Mouse (Mus musculus): Measurements from ENCODE around the gene Kalrn. TPM values are rescaled to one million over a fixed set of nuclear protein-coding genes. Genes with fewer than 3 reads are reported as not detected.

Kalrn gene
- polyA plus RNA-seq, 1 experiment from 2014 or later, result 10.0 TPM

- no peaks in the 10 kb centered on the region for H3K4me1 ChIP-seq (replicated peaks)
- no peak overlapping the region for H3K9ac ChIP-seq
- no peaks in the 10 kb centered on the region for H3K27me3 ChIP-seq
- WGBS (ENCODE audit: insufficient replicate concordance), result 53% methylated on average over 5 of the region's 5 CpGs
- ATAC-seq (ENCODE audit: insufficient read depth), result no peak
- H3K36me3 ChIP-seq (replicated peaks), result no peaks in the 10 kb centered on the region
- H3K4me2 ChIP-seq, result no peak overlapping the region
- H3K9me3 ChIP-seq (replicated peaks), result no peaks in the 10 kb centered on the region
- no peak overlapping the region for H3K27ac ChIP-seq (replicated peaks)
- H3K4me3 ChIP-seq (replicated peaks), result no peak overlapping the region
These were observed 44.9 kb downstream of the Kalrn start for GRCm38 (mm10) chr16:34528234-34528983.

- WGBS (ENCODE audit: insufficient replicate concordance), result 64% methylated on average over 7 of the region's 7 CpGs
- H3K4me2 ChIP-seq, result no peak overlapping the region
- no peak overlapping the region for H3K27ac ChIP-seq (replicated peaks)
- no peak overlapping the region for H3K9ac ChIP-seq
- no peaks in the 10 kb centered on the region for H3K4me1 ChIP-seq (replicated peaks)
- no peak overlapping the region for H3K4me3 ChIP-seq (replicated peaks)
- ATAC-seq (ENCODE audit: insufficient read depth), result no peak
- no peaks in the 10 kb centered on the region for H3K36me3 ChIP-seq (replicated peaks)
- H3K27me3 ChIP-seq, result no peaks in the 10 kb centered on the region
- no peaks in the 10 kb centered on the region for H3K9me3 ChIP-seq (replicated peaks)
These were observed 47.0 kb downstream of the Kalrn start for GRCm38 (mm10) chr16:34526378-34526777.

- Histone ChIP-seq H3K4me2 (no peak overlapping the region), H3K4me1 (replicated peaks) (no peaks in the 10 kb centered on the region), H3K4me3 (replicated peaks) (no peak overlapping the region), H3K36me3 (replicated peaks) (no peaks in the 10 kb centered on the region), H3K27me3 (no peaks in the 10 kb centered on the region), H3K9me3 (replicated peaks) (no peaks in the 10 kb centered on the region), H3K9ac (no peak overlapping the region), H3K27ac (replicated peaks) (no peak overlapping the region)
- no peak for ATAC-seq (ENCODE audit: insufficient read depth)
- WGBS (ENCODE audit: insufficient replicate concordance), result 70% methylated on average over 8 of the region's 8 CpGs
These were observed 47.5 kb downstream of the Kalrn start for GRCm38 (mm10) chr16:34525866-34526265.

GRCm38 (mm10) chr16:34525205-34525604, 48.1 kb downstream of the Kalrn start:
- H3K36me3 ChIP-seq (replicated peaks), result no peaks in the 10 kb centered on the region
- no peaks in the 10 kb centered on the region for H3K4me1 ChIP-seq (replicated peaks)
- no peak overlapping the region for H3K9ac ChIP-seq
- WGBS (ENCODE audit: insufficient replicate concordance), result 40% methylated on average over 3 of the region's 3 CpGs
- no peak for ATAC-seq (ENCODE audit: insufficient read depth)
- H3K27ac ChIP-seq (replicated peaks), result no peak overlapping the region
- no peak overlapping the region for H3K4me2 ChIP-seq
- H3K4me3 ChIP-seq (replicated peaks), result no peak overlapping the region
- no peaks in the 10 kb centered on the region for H3K9me3 ChIP-seq (replicated peaks)
- no peaks in the 10 kb centered on the region for H3K27me3 ChIP-seq

GRCm38 (mm10) chr16:34521061-34521460, 52.3 kb downstream of the Kalrn start:
- Histone ChIP-seq H3K4me2 (no peak overlapping the region), H3K9ac (no peak overlapping the region), H3K36me3 (replicated peaks) (no peaks in the 10 kb centered on the region), H3K27me3 (no peaks in the 10 kb centered on the region), H3K4me3 (replicated peaks) (no peak overlapping the region), H3K9me3 (replicated peaks) (no peaks in the 10 kb centered on the region), H3K4me1 (replicated peaks) (no peaks in the 10 kb centered on the region), H3K27ac (replicated peaks) (no peak overlapping the region)
- no peak for ATAC-seq (ENCODE audit: insufficient read depth)
- WGBS (ENCODE audit: insufficient replicate concordance), result 59% methylated on average over 5 of the region's 5 CpGs

- no peaks in the 10 kb centered on the region for H3K4me1 ChIP-seq (replicated peaks)
- no peak overlapping the region for H3K9ac ChIP-seq
- H3K4me2 ChIP-seq, result no peak overlapping the region
- H3K27ac ChIP-seq (replicated peaks), result no peak overlapping the region
- H3K4me3 ChIP-seq (replicated peaks), result no peak overlapping the region
- 68% methylated on average over 12 of the region's 12 CpGs for WGBS (ENCODE audit: insufficient replicate concordance)
- H3K9me3 ChIP-seq (replicated peaks), result no peaks in the 10 kb centered on the region
- ATAC-seq (ENCODE audit: insufficient read depth), result no peak
- no peaks in the 10 kb centered on the region for H3K27me3 ChIP-seq
- no peaks in the 10 kb centered on the region for H3K36me3 ChIP-seq (replicated peaks)
These were observed 56.4 kb downstream of the Kalrn start for GRCm38 (mm10) chr16:34516891-34517398.

- Histone ChIP-seq H3K4me2 (no peak overlapping the region), H3K9me3 (replicated peaks) (no peaks in the 10 kb centered on the region), H3K4me1 (replicated peaks) (no peaks in the 10 kb centered on the region), H3K27ac (replicated peaks) (no peak overlapping the region), H3K27me3 (no peaks in the 10 kb centered on the region), H3K9ac (no peak overlapping the region), H3K36me3 (replicated peaks) (no peaks in the 10 kb centered on the region), H3K4me3 (replicated peaks) (no peak overlapping the region)
- ATAC-seq (ENCODE audit: insufficient read depth), result no peak
- WGBS (ENCODE audit: insufficient replicate concordance), result 56% methylated on average over 4 of the region's 4 CpGs
These were observed 57.8 kb downstream of the Kalrn start for GRCm38 (mm10) chr16:34515485-34515884.

GRCm38 (mm10) chr16:34513956-34514593, 59.3 kb downstream of the Kalrn start:
- H3K9me3 ChIP-seq (replicated peaks), result no peaks in the 10 kb centered on the region
- no peak for ATAC-seq (ENCODE audit: insufficient read depth)
- H3K4me1 ChIP-seq (replicated peaks), result no peaks in the 10 kb centered on the region
- 47% methylated on average over 13 of the region's 13 CpGs for WGBS (ENCODE audit: insufficient replicate concordance)
- no peak overlapping the region for H3K4me2 ChIP-seq
- H3K27me3 ChIP-seq, result no peaks in the 10 kb centered on the region
- H3K36me3 ChIP-seq (replicated peaks), result no peaks in the 10 kb centered on the region
- H3K9ac ChIP-seq, result no peak overlapping the region
- no peak overlapping the region for H3K27ac ChIP-seq (replicated peaks)
- no peak overlapping the region for H3K4me3 ChIP-seq (replicated peaks)

GRCm38 (mm10) chr16:34512326-34512725, 61.0 kb downstream of the Kalrn start:
- H3K4me3 ChIP-seq (replicated peaks), result no peak overlapping the region
- ATAC-seq (ENCODE audit: insufficient read depth), result no peak
- H3K9me3 ChIP-seq (replicated peaks), result no peaks in the 10 kb centered on the region
- no peak overlapping the region for H3K4me2 ChIP-seq
- H3K27me3 ChIP-seq, result no peaks in the 10 kb centered on the region
- no peaks in the 10 kb centered on the region for H3K4me1 ChIP-seq (replicated peaks)
- 74% methylated on average over 4 of the region's 4 CpGs for WGBS (ENCODE audit: insufficient replicate concordance)
- H3K27ac ChIP-seq (replicated peaks), result no peak overlapping the region
- H3K9ac ChIP-seq, result no peak overlapping the region
- H3K36me3 ChIP-seq (replicated peaks), result no peaks in the 10 kb centered on the region

- no peaks in the 10 kb centered on the region for H3K36me3 ChIP-seq (replicated peaks)
These were observed 65.2 kb downstream of the Kalrn start for GRCm38 (mm10) chr16:34508125-34508524.

GRCm38 (mm10) chr16:34506048-34506447, 67.3 kb downstream of the Kalrn start:
- H3K9me3 ChIP-seq (replicated peaks), result no peaks in the 10 kb centered on the region
- no peak overlapping the region for H3K9ac ChIP-seq
- 67% methylated on average over 2 of the region's 2 CpGs for WGBS (ENCODE audit: insufficient replicate concordance)
- H3K4me3 ChIP-seq (replicated peaks), result no peak overlapping the region
- no peak overlapping the region for H3K27ac ChIP-seq (replicated peaks)
- no peaks in the 10 kb centered on the region for H3K36me3 ChIP-seq (replicated peaks)
- no peaks in the 10 kb centered on the region for H3K4me1 ChIP-seq (replicated peaks)
- H3K27me3 ChIP-seq, result no peaks in the 10 kb centered on the region
- no peak overlapping the region for H3K4me2 ChIP-seq
- ATAC-seq (ENCODE audit: insufficient read depth), result no peak

More at GRCm38 (mm10) chr16:34508125-34508524, 65.2 kb downstream of the Kalrn start:
- 10% methylated on average over 1 of the region's 1 CpGs for WGBS (ENCODE audit: insufficient replicate concordance)
- H3K9ac ChIP-seq, result no peak overlapping the region
- H3K27ac ChIP-seq (replicated peaks), result no peak overlapping the region
- H3K4me2 ChIP-seq, result no peak overlapping the region
- H3K9me3 ChIP-seq (replicated peaks), result no peaks in the 10 kb centered on the region
- no peaks in the 10 kb centered on the region for H3K27me3 ChIP-seq
- no peaks in the 10 kb centered on the region for H3K4me1 ChIP-seq (replicated peaks)
- no peak overlapping the region for H3K4me3 ChIP-seq (replicated peaks)
- no peak for ATAC-seq (ENCODE audit: insufficient read depth)
